Mouse (Mus musculus) lung, postnatal 14 days (tissue): Measurements from ENCODE around the gene Cybrd1.

Experiments used
- DNase-seq: peaks from one replicate; pipeline ENCODE4 v3.0.0; 2021

The Cybrd1 gene

GRCm38 (mm10) chr2:71176329-71177249, 58.9 kb downstream of the Cybrd1 start:
- no peak for DNase-seq

GRCm38 (mm10) chr2:71177250-71177615, 59.5 kb downstream of the Cybrd1 start:
- no peak for DNase-seq

DNA sequence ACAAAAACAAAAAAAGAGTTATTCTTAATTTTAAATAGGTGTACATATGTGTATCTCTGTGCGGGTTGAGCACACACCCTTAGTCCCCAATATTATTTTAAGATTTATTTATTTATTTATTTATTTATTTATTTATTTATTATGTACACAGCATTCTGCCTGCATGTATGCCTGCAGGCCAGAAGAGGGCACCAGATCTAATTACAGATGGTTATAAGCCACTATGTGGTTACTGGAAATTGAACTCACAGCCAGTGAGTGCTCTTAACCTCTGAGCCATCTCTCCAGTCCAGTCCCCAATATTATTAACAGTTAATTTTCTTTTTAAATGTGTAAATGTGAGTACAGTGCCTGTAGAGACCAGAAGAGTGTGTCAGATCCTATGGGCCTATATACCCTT, 60.0 kb downstream of the Cybrd1 start:
- no peak for DNase-seq

- DNase-seq, result no peak
Observed at GRCm38 (mm10) chr2:71179716-71180115, 62.0 kb downstream of the Cybrd1 start.

GRCm38 (mm10) chr2:71180566-71181217, 63.0 kb downstream of the Cybrd1 start:
- DNase-seq, result no peak

GRCm38 (mm10) chr2:71187950-71188349, 70.2 kb downstream of the Cybrd1 start:
- DNase-seq, result no peak

DNA sequence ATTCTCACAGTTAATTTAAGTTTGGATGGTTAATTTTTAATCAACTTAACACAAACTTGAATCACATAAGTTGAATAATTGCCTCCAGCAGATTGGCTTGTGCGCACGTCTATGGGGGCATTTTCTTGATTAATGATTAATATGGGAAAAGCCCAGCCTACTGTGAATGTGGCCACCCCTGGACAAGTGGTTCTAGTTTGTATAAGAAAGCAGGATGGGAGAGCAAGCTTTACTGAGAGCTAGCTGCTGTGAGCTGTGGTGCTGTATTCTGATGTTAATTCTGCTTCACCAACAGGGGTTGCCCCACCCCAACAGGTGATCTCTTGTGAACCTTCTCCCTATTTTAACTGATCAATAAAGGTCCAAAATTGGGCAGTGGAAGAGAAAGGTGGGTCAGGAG, 71.1 kb downstream of the Cybrd1 start:
- no peak for DNase-seq

DNA sequence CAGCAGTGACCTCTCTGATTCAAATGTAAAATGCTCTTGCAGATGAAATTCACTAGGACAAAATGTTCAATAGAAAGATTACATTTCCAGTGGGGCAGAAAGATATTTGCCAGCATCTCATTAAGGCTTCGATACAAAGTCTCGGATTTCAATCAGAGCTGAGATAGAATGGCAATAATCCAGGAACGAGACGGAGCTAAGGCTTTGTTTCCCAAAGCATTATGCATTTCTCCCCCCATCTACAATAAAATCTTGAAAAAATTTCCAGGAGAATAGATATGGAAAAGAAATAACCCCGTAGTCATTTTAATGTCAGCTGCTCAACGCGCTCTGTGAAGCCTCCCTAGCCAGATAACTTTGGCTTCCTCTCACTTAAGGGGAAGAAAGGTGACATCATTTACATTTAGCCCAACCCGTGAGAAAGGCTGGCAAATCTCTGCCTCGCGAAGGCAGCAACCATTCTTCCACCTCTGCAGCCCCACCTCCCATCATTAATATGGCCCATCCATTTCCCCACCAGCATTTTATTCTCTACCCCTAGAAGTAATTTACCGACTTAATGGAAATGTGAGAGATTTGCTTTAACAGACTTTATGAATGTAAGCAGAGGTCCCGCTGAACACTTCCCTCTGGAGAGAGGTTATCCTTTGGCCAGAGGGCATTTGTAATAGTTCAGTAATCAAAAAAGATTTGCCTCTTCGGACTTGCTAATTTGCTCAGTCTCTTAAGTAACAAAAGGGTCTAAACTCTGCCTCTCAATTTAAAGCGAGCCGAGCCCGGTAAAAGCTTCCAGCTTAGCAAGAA, 73.9 kb downstream of the Cybrd1 start:
- no peak for DNase-seq

GRCm38 (mm10) chr2:71192195-71192807, 74.6 kb downstream of the Cybrd1 start:
- no peak for DNase-seq
